Mouse (Mus musculus) gastrocnemius, postnatal 10 days (tissue): ENCODE results near the gene Macf1. TPM values are rescaled to one million over a fixed set of nuclear protein-coding genes. Genes with fewer than 3 reads are reported as not detected.
"Not testable (repeated sequence)": the region's sequence is repeated elsewhere in the genome, so short reads cannot be mapped to it uniquely, and the experiment has no call there.

Source experiments
- DNase-seq: peaks from one replicate; pipeline ENCODE4 v3.0.0; 2021; ENCODE audit warnings: mixed read lengths
- total RNA-seq, 2 experiments: library from RNA; stranded (reverse); gene quantifications; 2 replicates each; pipeline ENCODE4 v1.2.3; 2021

The Macf1 gene
- total RNA-seq, 2 experiments from 2014 or later: 108 to 144 TPM

DNA sequence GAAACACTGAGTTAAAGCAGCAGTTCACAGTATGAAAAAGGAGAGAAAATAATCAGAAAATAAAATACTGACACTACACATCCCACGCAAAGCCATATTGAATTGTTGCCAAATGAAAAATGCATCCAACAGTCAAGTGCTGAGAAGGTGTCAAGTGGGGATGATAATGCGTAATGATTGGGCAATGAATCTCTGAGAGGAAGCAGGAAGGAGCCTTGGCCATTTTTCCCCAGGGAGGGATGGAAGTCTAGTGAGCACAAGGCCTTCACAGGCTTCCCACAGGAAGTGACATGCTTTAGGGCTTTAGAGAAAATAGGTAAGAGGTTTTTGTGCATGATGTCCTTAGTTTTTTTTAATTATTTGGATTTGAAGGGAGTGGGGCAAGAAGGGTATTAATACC lies 237.9 kb downstream of the Macf1 start:
- DNase-seq: not testable (repeated sequence)

DNA sequence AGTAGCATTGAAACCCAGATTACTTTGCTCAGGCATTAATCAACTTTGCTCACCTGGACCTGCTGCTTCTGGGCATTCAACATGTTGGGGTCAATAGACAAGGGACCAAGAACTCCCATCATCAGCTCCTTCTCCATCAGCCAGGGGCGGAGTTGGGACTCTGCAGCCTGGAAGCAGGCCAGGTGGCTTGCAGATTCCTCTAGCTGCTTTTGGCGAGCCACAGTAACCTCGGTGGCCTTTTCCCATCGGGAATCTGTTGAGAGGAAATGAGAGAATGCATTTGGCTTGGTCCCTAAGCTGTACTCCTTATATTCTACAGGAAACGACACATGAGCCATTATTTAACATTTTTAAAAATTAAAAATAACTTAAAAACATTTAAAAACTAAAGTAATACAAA lies 245.7 kb downstream of the Macf1 start:
- DNase-seq: peak; percentile 66

DNA sequence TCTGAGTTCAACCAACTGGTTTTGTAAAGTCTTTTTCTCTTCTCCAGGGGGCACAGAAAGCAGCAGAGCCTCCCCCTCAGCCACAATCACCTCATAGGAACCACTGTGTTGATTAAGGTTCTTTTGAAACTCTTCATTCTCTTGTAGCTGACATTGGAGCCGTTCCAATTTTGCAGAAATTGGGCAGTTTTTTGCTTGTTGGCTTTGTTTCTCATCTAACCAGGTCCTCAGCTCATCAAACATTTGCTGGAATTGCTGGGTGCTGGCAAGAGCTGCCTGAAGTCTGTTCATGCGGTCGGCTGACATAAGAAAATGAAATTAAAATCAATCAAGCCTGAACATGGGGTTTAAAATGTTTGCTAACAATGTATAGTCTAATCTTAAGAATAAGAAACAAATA lies 251.0 kb downstream of the Macf1 start:
- DNase-seq: no peak

DNA sequence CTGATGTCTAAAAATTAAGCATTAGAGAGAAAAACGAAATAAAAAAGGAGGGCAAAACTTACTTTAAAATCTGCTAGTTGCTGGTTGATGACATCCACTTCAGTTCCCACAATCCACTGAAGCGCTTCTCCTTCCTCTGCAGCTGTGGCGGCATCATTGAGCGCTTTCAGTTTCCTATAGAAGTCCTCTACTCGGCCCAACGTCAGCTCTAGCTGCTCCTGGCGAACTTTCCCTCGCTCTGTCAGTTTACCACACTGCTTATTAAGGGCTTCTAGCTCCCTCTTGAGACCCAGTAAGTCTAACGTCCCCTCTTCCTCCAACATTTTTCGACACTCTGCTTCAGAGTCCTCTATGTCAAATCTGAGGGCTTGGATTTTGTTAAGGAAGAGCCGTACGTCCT lies 252.2 kb downstream of the Macf1 start:
- no peak for DNase-seq

DNA sequence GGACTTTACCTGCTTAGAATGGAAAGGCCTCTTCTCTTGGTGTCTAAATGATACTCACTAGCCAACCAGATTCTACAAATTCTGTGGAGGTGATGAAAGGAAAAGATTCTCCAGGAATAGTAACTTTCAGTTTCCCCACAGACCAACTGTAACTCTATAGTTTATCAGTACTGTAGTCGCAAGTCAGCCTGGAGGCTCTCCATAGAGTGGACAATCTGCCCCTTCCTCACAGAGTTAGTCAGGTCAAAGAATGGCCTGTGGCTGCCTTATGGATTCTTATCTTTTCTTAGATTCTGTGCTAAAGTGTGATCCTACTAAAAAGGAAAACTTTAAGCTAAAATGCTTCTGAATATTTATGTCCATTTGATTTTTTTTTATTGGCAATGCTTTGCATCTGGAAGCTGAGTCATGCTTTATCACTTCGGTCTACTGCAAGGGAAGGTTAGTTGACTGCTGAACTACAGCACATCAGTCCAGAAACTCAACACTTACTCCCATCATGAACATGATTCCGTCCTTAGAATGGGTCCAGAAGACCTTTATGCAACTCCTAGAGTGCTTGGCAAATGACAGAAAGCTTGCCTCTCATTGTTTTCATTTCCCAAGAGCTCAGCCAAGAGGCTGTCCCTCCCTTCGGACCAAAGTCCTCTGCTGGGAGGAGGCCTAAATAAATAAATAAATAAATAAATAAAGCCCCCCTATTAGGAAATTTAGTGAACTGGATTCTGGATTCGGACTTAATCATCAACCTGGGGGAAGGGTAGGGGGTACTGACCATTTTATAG lies 256.1 kb downstream of the Macf1 start:
- no peak for DNase-seq

DNA sequence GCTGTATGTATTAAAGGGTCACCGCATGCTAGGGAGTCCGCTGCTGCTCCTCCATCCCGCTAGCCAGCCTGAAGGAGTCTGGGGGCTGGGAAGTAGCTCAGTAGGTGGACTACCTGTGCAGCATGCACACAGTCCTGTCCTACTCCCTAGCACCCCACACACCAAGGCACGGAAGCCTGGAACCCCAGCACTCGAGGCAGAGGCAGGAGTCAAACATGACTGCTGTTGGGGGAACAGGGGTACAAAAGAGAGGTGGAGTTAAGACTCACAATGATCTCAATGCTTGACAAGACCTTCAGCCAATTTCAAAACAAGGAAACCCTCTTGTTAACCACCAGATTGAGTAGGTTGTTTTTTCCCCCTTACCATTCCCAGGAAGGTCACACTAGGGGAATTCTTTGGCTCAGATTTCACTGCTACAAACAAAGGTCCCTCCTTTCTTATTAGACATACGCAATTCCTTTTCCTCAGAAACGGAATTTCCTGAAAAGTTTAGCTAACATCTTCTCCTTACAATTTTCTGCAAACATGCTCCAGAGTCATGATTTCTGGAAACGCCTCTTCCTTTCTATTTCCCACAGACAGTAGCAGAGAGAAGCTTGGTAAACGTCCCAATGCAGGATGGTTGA lies 256.8 kb downstream of the Macf1 start:
- DNase-seq: no peak

DNA sequence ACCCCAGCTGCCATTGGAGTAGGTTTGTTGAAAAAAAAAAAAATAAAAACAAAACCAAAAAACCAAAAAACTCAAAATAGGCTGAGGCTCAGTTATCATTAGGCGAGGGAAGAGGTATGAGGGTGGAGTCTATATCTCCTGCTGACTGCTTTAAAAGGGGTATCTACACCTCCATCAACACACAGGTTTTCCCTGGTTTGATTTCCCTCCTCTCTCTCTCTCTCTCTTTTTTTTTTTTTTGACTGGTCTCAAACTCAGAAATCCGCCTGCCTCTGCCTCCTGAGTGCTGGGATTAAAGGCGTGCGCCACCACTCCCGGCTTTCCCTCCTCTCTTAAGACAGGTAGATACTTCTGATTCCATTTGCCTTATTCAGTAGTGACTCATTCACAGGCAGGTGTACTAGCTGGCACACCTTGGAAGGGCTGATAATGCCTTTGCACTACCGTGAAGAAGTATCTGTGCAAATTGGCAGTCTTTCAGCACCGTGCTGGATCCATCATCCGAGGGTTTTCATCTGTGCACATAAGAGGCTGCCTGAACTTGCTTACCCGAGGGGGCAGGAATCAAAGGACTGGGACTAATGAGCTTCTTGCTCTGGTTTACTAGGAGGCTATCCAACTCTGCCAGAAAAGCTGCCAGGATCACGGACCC lies 257.6 kb downstream of the Macf1 start:
- DNase-seq: no peak

DNA sequence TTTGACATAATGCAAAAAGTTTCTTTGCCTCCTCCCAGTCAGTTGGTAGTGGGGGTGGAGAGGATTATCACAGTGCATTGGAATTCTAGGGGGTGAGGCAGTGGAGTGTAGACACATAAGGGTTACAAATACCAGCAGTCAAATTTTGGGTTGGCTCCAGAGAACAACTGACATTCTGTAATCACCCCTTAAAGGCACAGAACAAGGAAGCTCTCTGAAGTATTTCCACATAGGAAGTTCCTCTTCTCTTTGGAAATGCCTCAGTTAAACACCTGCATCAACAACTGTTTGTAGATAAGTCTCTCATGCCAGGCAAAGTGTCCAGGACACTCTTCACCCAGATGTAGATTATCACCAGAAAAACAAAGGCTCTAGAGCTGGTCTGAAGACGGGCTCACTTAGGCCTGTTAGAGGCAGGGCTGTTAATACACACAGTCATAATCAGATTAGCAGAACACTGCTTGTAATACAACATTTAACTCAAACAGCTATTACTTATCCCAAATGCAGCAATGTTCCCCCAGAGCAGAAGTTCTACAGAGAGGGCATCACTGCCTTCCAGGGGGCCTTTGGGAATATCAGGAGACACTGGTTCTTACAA lies 258.4 kb downstream of the Macf1 start:
- DNase-seq: no peak

DNA sequence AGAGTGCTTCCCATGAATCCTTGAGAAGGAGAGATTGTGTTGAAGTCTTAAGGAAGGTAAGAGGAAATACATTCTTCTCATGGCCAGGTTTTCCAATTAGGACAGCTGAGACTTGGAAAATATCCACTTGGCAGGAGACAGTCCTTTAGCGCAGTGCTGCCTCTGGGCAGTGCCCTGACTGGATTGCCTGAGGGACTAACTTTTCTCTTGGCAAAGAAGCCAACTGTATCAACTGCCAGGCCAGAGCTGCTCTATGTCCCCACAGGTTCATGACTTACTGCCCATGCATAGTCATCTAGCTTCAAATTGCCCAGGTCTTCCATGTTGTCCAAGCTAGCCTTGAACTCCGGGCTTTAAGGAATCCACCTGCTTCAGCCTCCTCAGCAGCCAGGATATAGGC lies 260.1 kb downstream of the Macf1 start:
- DNase-seq: no peak

DNA sequence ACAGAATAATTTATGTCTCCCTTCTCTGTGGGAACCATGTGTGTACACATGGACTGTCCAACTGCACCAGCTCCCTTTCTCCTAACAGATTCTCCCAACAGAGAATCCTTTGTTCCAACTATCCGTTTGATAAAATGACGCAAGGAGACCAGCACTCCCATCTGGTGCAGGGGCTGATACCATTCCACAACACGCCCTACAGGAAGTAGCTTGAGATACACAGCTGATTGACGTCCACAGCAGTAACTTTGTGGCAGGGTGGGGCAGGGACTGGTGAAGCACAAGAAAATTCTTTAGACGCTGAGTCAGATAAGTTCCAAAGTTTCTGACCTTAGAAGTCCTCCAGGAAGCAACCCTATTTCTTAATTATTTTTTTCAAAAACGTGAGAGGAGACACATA lies 261.3 kb downstream of the Macf1 start:
- no peak for DNase-seq

DNA sequence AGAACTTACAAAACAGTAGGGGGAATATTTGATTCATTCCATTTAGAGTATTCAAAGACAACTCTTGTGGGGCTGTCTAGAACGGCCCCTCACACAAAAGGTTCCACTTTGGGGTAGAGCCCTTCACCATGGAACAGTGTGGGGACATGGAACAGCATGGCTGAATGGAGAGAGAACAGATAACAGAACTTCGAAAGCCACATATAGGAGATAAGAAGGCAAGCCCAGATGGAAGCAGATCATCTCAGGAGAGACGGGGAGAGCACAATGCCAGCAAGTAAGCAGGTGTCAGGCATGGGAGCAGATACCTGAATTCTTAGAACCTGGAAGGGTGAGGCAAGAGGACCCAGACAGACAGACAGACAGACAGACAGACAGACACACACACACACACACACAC lies 266.1 kb downstream of the Macf1 start:
- no peak for DNase-seq

DNA sequence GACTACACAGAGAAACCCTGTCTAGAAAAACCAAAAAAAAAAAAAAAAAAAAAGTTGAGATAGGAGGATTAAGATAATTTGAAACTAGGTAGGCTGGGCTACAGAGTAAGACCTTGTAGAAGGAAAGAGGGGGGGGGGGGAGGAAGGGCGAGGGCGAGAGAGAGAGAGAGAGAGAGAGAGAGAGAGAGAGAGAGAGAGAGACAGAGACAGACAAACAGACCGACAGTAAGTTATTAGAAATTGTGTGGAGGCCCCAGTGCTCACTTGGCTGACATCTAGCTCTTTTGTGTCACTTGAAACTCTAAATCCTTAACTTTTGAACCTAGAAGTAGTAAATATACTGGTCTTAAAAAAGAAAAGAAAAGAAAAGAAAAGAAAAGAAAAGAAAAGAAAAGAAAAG lies 266.7 kb downstream of the Macf1 start:
- DNase-seq: no peak

DNA sequence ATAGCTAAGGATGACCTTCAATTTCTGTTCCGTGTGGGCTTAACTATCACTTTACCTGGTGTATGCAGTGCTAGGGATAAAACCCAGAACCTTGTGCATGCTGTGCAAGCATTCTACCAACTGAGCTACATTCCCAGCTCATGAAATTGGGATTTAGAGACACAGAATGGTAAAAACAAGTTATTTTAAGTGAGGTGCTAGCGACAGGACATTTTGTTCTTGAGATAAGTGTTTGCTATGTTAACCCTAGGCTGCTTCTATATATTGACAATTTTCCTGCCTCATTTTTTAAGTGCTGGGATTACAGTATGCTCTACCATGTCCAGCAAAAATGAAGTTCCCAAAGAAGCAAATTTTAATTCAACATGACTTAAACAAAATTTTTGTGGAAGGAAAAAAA lies 267.3 kb downstream of the Macf1 start:
- DNase-seq: no peak

DNA sequence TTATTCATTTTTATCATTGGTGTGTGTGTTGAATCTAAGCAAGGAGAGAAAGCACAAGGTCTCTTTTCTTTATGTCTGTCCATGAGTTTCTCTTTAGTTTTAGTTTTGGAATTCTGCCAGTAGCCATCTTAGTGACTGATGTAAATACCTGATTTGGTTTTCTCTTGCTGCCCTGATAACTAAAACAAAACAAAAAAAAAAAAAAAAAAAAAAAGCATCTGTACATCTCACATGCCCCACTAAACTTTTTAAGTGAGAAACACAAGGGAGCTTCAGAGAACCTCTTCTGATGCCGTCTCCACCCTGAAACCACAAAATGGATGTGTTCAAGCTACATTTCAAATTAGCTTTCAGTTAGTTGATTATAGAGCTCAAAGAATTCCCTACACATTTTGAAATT lies 268.6 kb downstream of the Macf1 start:
- DNase-seq: no peak

DNA sequence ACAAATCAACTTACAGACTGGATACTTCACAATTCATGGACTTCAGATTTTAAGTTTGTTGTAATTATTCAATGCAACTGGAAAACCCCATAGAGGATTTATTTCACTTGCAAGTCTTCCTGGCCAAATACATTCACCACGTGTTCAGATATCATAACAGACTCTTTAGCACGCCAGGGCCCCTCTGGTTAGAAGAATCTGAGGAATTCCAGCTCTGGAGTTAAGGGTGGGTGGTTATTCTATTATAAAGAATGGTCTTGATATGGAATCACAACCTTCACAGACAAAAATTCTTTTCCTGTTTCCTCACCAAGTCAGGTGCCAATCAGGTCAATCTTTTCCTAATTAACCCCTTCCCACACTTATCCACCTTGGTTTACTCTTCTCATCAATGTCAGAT lies 270.3 kb downstream of the Macf1 start:
- DNase-seq: no peak

DNA sequence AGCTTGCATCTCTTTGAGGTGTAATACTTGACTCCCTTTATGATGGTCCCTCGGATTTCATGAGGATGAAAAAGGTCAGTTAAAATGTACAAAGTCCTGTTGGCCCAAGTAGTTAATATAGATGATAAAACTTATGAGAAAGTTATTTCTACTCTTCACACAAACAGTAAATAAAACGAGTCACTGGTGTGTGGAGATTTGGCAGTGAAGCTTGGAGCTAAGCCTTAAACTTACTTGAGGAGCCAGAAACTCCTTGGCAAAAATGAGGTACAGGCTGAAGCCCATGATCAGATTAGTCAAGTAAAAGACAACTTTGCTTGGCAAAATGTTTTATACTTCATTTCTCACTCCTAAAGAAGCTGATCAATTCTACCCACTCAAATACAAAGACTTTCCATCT lies 271.2 kb downstream of the Macf1 start:
- DNase-seq: no peak

DNA sequence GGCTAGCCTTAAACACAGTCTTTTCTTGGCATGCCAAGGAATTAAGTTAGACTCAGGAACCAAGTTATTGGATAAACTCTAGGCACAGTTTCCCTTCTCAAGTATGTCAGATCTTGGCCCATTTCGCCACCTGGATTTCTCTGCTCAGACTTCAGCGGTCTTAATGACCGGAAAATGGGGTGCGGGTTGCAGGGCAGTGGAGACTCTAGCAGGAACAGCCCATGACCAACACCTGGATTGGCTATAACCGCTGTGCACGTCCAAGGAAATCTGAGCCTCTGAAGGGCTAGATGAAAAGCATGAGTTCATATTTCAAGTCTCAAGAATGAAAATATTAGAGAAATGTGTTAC lies 271.7 kb downstream of the Macf1 start:
- DNase-seq: peak; percentile 20

DNA sequence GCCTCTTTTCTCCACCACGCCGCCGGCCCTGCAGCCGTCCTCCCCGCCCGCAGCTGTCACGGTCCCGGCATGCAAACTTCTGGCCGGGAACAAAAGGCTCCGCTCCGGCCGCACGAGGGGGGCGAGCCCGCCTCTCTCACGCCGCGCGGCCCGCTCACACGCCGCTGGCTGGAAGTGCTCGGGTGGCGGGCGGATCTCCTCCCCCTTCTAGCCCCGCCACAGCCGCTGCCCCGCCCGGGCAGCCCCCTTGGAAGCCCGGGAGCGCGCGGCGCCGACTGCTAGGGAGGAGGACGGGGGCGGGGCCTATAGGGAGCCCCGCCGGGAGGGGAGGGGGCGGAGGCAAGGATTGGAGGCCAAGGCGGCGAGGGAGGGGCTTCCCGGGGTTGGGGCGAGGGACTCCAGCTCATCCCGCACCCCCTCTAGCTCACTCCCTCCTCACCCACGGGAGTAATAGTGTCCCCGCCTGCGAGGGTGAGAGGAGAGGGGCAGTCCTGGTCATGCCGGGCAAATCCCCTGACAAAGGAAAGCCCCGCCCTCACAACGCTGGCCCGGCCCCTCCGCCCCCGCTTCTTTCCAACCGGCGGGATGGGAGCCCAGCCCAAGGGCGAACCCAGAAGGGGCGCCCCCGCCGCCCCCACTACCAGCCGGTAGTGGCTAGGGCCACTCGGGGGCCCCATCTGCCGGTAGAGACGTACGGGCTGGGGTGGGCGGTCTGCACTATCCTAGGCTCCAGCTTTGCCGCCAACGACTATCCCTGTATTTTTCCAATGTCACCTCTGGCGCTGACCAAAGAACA lies 272.2 kb downstream of the Macf1 start:
- peak; percentile 89 for DNase-seq

DNA sequence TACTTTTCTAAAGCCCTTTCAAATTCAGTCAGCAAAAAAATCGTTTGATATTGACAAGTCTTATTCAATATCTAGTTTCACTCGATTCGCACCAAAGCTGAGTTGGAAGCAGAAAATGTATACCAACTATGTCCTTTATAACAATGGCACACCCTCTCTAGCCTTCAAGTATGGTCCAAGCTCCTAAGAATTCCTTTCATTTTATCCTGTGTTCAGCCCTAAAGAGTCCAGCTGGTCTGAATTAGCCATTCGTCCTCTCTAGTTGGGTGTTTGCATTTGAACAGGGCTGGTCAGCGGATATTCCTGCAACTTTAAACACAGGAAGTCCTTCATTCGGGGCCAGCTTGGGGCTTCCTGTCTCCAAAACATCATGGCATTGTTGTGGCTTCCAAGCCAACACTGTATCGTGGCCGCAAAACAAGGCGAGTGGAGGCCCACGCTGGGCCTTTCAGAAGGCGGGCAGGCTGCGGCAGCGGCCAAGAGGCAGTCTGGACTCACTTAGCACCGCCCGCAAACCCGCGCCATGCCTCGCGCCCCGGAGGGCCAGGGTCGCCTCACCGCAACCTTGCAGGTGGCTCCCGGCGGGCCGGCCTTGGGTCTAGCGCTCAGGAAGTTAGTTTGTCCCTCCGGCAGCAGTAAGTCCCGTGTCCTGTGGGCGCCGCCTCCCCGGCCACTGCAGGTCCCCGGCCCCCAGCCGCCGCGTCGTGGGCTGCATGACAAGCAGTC lies 273.0 kb downstream of the Macf1 start:
- no peak for DNase-seq

DNA sequence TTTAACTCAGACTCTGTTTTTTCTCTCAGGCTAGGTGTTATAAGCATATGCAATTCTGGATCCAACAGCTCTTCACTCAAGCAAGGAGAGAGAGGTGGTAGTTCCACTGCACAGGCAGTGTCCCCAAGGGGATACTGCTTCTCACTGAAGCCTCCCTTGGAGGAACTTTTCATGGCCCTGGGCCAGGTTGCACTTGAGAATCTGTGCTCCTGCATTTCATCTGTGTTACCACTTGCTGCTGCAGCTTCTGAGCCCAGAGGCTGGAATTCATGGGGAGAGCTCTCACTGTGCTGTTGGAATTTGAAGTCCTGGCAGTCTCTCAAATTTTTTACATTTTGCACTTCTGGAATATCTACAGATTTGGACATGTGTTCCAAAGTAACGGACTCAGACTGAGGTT lies 274.4 kb downstream of the Macf1 start:
- DNase-seq: peak; percentile 33

DNA sequence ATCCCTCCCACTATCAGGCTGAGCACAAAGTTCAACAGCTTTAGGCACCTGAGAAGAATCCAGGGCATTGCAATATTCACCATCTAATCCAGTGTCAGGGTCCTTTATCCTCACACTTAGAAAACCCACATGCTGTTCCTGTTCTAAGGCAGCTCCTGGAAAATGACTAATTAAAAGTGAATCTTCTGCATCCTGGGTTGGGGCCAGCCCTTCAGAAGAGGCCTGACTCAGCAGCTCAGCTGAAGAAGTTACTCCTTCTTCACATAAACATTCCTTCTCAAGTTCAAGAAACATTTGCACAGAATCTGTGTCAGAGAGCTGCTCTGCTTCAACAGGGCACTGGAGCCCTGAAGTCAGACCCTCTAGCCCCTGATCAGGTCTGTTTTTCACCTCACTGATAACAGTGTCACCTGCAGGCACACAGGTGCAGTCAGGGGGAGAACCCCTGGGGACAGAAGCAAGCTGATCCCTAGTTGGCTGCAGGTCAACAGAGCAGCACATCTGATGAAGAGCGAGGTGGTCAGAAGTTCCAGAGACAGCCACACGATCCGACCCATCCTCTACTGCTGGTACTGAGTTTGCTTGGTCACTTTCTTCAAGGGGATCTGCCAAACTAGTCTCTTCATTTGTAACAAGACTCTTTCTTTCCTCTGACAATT lies 275.0 kb downstream of the Macf1 start:
- DNase-seq: no peak
